Mouse (Mus musculus): Measurements from ENCODE around the gene Frs2.

Frs2 gene

GRCm38 (mm10) chr10:117148361-117149003 is at the start of gene Frs2:
TSS of gene Frs2 (minus strand) at chr10:117148534.
- in situ Hi-C loops (cut with MboI, MseI), result no loop called here

- in situ Hi-C loops (cut with MboI, MseI), result no loop called here
Observed at GRCm38 (mm10) chr10:117196696-117197095, 48.4 kb upstream of the Frs2 start.

GRCm38 (mm10) chr10:117195748-117196147 is 47.4 kb upstream of the Frs2 start:
- in situ Hi-C loops (cut with MboI, MseI), result no loop called here

- in situ Hi-C loops (cut with MboI, MseI), result no loop called here
Observed at GRCm38 (mm10) chr10:117195005-117195404, 46.7 kb upstream of the Frs2 start.

- in situ Hi-C loops (cut with MboI, MseI), result no loop called here
Observed at GRCm38 (mm10) chr10:117193364-117193763, 45.0 kb upstream of the Frs2 start.

GRCm38 (mm10) chr10:117185399-117186089 is 37.2 kb upstream of the Frs2 start:
- in situ Hi-C loops (cut with MboI, MseI), result no loop called here

- in situ Hi-C loops (cut with MboI, MseI), result no loop called here
Observed at GRCm38 (mm10) chr10:117181098-117181497, 32.8 kb upstream of the Frs2 start.

- in situ Hi-C loops (cut with MboI, MseI), result no loop called here
Observed at GRCm38 (mm10) chr10:117174645-117175044, 26.3 kb upstream of the Frs2 start.

- in situ Hi-C loops (cut with MboI, MseI), result no loop called here
Observed at GRCm38 (mm10) chr10:117173566-117174438, 25.5 kb upstream of the Frs2 start.

- in situ Hi-C loops (cut with MboI, MseI), result no loop called here
Observed at GRCm38 (mm10) chr10:117173111-117173510, 24.8 kb upstream of the Frs2 start.

- in situ Hi-C loops (cut with MboI, MseI), result no loop called here
Observed at GRCm38 (mm10) chr10:117172069-117172468, 23.7 kb upstream of the Frs2 start.

- in situ Hi-C loops (cut with MboI, MseI), result no loop called here
Observed at GRCm38 (mm10) chr10:117166785-117167425, 18.6 kb upstream of the Frs2 start.

- in situ Hi-C loops (cut with MboI, MseI), result no loop called here
Observed at GRCm38 (mm10) chr10:117162662-117163061, 14.3 kb upstream of the Frs2 start.

GRCm38 (mm10) chr10:117160099-117160498 is 11.8 kb upstream of the Frs2 start:
- in situ Hi-C loops (cut with MboI, MseI), result no loop called here

- in situ Hi-C loops (cut with MboI, MseI), result no loop called here
Observed at GRCm38 (mm10) chr10:117152247-117152646, 3.9 kb upstream of the Frs2 start.

GRCm38 (mm10) chr10:117151676-117152075 is 3.3 kb upstream of the Frs2 start:
- in situ Hi-C loops (cut with MboI, MseI), result no loop called here

GRCm38 (mm10) chr10:117151241-117151640 is 2.9 kb upstream of the Frs2 start:
- in situ Hi-C loops (cut with MboI, MseI), result no loop called here

GRCm38 (mm10) chr10:117150764-117151163 is 2.4 kb upstream of the Frs2 start:
- in situ Hi-C loops (cut with MboI, MseI), result no loop called here

GRCm38 (mm10) chr10:117149942-117150617 is 1.7 kb upstream of the Frs2 start:
- in situ Hi-C loops (cut with MboI, MseI), result no loop called here

- in situ Hi-C loops (cut with MboI, MseI), result no loop called here
Observed at GRCm38 (mm10) chr10:117149241-117149640, 907 bp upstream of the Frs2 start.
